Mouse (Mus musculus) layer of hippocampus, adult 11-12 months (tissue): ENCODE data around the gene Arhgef17.

Experiments used
- DNase-seq: peaks from one replicate; pipeline ENCODE4 v3.0.0; 2022; ENCODE audit warnings: low spot score

Gene Arhgef17

DNA sequence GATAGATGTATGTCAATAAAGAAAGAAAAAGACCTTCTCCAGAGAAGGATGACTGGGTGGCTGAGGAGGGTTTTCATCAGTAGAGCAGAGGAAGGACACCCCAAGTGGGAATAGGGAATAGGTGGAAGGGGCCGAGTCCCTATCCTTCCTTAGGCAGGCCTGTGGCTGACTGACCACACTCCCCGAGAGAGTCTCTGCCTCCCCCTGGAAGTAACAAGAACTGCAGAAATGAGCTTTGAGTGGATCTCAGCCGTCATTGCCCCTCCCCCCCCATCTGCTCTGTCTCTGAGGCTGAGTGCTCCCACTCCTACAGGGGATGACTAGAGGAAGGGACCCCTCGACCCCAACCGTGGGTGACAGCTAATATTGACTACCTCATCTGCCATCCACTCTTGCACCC is 9.3 kb upstream of the Arhgef17 start:
- DNase-seq: no peak

DNA sequence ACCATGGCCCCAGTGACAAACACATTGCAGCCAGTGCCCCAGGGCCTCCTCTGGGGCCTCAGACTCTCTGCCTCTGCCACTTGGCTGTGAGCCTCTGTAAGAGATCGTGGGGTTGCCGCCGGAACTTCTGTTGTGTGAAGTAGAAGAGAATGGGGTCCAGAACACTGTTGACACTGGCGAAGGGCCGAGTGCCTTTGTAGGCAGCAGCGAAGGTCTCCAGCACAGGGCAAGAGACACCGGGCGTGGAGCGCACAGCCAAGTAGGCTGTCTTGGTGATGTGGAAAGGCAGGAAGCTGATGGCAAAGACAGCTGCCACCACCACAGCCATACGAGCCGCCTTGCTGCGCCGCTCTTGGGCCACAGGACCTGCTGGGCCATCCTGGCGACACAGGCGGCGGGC is 6.2 kb upstream of the Arhgef17 start:
- no peak for DNase-seq

DNA sequence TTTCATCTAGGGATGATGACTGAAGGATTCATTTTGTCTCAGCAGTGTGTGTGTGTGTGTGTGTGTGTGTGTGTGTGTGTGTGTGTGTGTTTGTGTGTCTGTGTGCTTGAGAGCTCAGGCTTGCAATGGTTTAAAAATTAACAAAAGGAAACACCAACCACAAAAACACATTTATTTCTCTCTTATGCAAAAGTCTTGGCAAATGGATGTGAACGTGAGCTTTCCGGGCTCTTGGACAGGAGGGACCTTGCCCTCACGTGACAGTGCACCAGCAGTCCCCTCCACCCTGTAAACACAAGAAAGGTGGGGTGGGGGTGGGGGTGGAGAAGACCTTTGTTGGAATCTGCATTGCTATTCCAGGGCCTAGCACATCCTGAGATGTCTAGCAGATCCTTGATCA is 5.6 kb upstream of the Arhgef17 start:
- no peak for DNase-seq

DNA sequence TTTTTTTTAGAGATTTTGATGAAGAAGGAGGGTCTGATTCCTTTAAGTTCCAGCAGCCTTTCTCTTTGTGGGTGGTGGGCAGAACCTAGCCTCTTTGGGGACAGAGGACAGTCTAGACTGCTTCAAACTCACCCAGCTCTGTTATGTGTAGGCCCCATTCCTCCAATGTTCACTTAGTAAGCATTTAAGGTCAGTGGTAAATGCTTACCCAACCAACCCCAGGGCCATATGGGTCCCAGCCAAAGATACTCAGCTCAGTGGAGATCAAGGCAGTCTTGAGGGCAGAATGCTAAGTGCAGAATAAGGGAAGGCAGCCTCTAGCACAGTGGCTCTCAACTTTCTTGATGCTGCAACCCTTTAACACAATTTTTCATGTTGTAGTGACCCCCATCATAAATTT is 1.6 kb upstream of the Arhgef17 start:
- DNase-seq: no peak

DNA sequence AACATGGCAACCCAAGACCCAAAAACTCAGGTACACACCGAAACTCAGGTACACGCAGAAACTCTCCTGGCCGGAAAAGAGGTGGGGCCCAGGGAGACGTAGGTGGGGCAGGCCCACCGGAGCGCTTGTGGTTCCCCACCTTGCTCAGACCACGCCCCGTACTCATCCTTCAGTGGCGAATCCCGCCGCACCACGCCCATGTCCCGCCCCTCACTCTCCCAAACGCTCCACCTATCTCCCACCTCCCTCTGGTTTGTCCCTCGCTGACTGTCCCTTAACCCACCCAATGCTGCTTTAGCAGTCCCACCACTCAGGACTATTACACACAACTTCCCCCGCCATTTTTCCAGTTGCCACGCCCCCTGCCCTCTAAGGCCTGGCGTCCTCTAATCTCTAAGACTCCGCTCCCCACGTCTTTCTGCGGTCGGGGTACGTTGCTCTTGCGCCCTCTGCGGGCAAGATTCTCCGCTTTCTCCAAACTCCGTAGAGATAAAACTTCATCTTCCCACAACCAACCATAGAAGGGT is 637 bp upstream of the Arhgef17 start:
- peak; percentile 76 for DNase-seq

- DNase-seq: no peak
Observed at GRCm38 (mm10) chr7:100931316-100931925, 486 bp downstream of the Arhgef17 start.

DNA sequence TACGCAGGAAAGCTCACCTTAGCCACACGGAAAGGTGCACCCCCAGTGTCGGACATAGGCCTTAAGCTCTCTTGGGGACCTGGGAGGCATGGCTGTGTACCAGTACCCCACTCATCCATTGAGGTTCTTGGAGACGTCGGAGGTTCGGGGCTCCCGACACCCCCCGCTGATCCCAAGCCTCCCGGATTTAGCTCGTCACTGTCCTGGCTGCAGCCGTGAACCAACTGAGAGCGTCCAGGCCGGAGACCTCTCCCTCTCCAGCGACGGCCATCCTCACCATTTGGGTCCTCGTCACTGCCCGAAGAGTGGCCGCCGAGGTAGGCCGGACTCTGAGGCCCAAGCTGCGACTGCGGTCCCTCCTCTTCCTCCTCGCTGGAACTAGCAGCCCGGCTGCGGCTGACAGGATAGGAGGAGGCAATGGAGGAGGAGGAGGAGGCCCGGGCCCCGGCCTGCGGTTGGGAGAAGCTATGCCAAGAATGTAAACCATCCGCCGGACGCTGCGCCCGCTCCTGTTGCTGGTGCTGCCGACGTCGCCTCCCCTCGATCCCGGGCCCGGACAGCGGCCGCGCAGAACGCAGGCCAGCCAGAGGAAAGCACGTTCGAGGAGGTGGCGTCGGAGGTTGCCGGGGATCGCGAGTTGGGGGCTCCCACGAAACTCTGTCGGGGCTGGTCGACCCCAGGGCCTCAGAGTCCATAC is 1.1 kb downstream of the Arhgef17 start:
- no peak for DNase-seq

DNA sequence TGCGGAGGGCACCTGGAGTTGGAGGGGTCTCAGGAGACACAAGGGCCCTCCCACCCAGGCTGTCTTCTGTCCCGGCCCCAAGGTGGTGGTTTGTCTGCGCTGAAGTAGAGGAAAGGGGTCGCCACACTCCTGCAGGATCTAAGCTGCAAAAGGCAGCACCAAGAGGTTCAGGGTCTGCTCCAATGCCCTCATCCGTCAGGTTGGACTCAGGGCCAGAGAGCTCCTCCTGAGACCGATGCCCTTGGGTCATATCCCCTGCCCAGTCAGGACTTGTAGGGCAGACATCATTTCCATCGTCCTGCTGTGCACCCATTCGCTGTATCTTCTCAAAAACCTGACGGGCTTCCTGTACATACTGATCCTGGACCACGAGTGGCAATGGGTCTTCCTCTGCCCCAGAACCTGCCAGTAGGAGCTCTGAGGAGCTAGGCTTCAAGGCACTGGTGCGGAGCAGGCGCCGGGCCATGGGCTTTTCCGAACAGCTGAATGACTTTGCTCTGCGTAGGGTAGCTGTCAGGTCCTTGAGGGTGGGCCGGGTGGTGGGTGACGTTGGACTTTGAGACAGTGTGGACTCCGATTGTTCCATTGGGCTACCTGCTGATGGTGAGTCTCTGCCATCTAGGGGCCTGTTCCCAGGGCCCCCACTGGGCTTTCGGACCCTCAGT is 2.1 kb downstream of the Arhgef17 start:
- no peak for DNase-seq

DNA sequence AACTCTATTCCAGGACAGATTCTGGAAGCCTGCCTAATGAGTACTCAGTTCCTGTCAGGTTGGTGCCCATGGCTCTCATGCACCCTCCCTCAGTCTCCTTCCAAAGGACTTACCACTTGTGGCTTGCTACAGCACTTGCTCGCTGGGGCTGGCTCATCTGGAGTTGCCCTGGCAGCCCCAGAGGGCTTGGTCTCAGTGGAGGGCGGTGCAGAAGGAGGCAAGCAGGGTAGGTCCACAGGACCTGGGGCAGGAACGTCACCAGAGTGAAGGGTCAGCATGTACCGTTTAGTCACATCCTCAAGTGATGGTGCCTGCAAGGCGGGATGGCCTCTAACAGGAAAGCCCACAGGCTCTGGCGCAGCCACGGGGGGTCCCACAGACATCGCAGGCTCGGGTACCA is 3.5 kb downstream of the Arhgef17 start:
- no peak for DNase-seq

- no peak for DNase-seq
Observed at GRCm38 (mm10) chr7:100927287-100928000, 4.5 kb downstream of the Arhgef17 start.

DNA sequence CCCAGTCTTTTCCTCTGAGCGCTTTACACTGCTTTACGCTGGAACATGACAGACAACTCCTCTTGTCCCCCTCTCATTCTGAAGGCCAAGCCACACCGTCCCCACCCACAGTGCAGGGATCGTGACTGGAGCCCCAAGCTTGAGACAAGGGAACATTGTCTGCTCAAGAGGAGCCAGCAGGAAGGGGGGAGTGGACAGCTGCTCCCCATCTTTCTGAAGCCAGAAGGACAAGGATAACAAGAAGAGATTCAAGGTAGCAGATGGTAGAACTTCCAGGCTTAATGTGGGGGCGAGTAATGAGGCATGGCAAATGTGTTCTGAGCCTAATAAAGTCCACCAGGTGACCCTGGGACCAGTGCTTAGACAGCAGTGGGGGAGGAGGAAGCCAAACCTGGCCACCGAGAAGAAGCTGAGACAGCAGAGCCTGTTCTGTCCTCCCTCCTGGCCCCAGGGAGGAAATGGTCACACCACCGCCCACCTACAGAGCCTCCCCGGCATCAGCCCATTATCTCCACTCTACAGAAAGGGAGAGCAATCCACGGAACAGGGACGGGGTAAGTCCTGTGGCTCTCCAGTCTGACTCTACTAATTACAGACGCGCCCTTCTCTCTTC is 5.5 kb downstream of the Arhgef17 start:
- DNase-seq: peak; percentile 75

DNA sequence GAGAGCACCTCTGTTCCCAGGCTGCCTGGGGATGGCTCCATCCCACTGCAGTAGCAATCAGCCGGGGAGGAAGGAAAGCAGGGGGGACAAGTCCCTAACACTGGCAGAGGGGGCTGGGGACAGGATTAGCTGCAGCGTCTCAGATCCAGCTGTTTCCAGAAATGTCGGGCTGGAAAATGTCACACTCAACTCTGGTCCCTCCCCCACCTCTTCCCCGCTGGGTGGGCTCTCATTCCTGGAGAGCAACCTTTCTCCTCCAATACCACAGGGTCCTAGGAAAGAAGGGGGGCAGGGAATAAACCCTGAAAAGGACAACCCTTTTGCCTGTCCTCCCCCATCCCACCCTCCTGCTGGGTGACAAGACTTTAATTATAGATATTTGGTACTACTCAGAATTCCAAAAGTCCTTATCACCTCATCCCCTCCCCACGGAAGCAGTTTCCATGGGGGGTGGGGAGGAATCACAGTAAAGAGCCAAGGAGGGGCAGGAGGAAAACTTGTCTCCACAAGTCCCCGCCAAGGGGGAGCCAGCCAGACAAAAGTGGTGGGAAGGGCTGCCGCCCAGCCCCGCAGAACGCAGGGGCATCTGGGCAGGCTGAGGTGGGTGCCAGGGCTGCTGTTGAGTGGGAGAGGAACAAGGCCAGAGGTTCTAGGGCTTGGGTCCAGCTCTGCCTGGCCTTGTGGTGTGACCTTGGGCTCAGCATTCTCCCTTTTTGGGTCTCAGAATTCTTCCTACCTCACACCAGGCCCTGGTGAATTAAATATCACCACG is 7.0 kb downstream of the Arhgef17 start:
- DNase-seq: no peak

DNA sequence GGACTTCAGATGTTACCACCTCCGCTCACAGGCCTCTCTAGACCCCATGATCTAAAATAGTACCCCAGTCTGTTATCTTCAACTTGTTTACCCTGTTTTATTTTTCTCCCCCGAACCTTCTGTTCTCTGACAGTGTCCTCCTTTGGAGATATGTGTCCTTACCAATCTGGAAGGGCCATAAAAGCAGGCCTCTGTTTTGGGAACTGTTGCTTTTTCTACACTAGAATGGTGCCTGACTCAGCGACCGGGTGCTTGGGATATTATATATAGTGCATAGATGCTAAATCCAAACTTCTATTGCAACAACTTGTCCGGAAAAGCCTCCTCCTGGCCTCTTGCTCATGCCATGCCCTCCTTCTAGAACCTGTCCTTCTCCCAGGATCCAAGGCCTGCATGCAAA is 7.7 kb downstream of the Arhgef17 start:
- no peak for DNase-seq

- DNase-seq: no peak
Observed at GRCm38 (mm10) chr7:100922907-100923306, 9.0 kb downstream of the Arhgef17 start.

DNA sequence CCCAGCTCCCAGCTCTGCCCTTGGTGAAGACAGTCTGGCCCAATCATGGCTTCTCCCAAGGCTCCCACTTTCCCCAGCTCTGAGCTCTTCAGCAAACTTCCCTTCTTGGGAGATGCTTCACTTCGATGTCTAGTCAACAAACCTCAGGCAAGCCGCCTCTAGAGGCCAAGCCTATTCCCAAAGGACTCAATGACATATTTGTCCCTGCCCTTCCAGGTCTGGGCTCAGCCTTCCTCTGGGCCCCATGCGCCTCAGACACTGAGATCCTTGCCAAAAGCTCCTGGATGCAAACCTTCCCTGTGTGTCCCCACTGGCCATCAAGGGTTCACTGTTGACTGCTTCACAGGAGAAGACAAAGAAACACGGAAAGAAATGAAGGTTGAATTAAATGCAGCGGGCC is 10.6 kb downstream of the Arhgef17 start:
- DNase-seq: no peak

- DNase-seq: no peak
Observed at GRCm38 (mm10) chr7:100919809-100920107, 12.1 kb downstream of the Arhgef17 start.

- DNase-seq: no peak
Observed at GRCm38 (mm10) chr7:100919006-100919808, 12.7 kb downstream of the Arhgef17 start.

DNA sequence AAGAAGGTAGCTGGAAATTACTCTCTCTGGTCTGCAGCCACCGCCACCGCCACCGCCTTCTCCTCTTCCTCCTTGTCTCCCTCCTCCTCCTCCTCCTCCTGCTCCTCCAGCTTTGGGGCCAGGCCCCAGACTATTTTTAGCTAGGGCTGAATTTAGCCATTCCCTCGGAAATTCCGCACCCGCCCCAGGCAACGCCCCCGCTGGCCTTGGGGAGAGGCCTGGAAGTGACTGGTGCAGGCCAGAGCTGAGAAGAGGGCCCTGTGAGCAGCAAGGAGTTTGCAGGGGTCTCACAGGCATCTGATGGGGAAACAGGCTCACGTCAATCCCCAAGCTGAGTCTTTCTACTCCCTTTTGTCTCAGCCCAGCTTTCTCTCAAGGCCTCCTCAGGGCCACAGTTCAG is 13.7 kb downstream of the Arhgef17 start:
- no peak for DNase-seq

GRCm38 (mm10) chr7:100917751-100918150 is 14.2 kb downstream of the Arhgef17 start:
- no peak for DNase-seq

DNA sequence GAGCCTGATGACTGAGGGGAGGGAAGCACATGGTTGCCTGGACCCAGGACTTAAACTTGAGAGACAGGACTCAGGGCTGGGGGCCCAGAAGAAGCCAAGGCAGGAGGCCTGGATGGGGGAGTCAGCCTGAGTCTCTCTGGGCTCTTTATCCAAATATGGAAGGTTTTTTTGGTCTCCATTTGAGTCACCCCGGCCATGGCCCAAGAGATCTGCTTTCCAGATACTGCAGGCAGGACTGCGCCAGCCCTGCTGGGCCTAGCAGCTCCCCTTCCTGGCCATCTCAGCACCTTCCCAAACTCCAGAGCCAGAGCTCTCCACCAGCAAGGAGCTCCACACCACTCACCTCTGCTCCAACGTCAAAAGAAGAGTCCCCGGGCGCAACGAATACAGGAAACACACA is 15.4 kb downstream of the Arhgef17 start:
- no peak for DNase-seq

DNA sequence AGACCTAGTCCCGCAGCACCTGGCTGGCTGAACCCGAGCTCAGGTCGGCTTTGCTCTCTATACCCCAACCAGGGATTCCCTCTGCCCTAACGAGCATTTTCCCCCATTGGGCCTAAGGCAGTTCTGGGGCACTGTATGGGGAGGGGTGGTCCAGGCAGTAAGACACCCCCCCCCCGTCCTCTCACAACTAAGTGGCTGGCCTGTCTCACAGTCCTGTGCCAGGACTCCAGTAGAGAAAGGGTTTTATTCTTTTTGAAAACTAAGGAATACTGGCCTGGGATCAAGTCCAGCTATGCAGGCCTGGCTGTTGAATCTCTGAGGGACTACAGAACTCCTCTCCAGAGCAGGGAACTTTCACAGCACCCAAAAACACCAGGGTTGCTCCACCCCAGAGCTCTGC is 16.7 kb downstream of the Arhgef17 start:
- no peak for DNase-seq
